Mouse (Mus musculus) lung, embryonic 16.5 days (tissue): ENCODE measurements around the gene Atp4a. TPM values are rescaled to one million over a fixed set of nuclear protein-coding genes. Genes with fewer than 3 reads are reported as not detected.
A peak's percentile ranks its signal among the peaks of the same experiment; 100 is the strongest.

Experiments
- ATAC-seq: fragments of 200-750 bp; cut with Nextera tagmentation; 2 replicates; pipeline ENCODE4 v1.8.0; 2017; ENCODE audit warnings: low read depth, mild to moderate bottlenecking, moderate library complexity
- H3K27ac ChIP-seq: fragments of 300-500 bp; sonication (generic); 2 replicates; pipeline ENCODE4 v1.5.1; 2014; ENCODE audit warnings: mild to moderate bottlenecking, control low read depth, low read length
- H3K27me3 ChIP-seq: fragments of 300-500 bp; sonication (generic); 2 replicates; pipeline ENCODE4 v1.6.1; 2014; ENCODE audit warnings: low read depth, low read length, mixed read lengths; ENCODE audit not compliant: control insufficient read depth, insufficient read depth
- H3K36me3 ChIP-seq: fragments of 300-500 bp; sonication (generic); 2 replicates; pipeline ENCODE4 v1.6.1; 2014; ENCODE audit warnings: low read length; ENCODE audit not compliant: control insufficient read depth, insufficient read depth
- H3K4me1 ChIP-seq: fragments of 300-500 bp; sonication (generic); replicated peaks from 2 replicates; pipeline ENCODE4 v1.6.1; 2014; ENCODE audit warnings: low read length, mixed read lengths; ENCODE audit not compliant: control insufficient read depth, insufficient read depth
- H3K4me2 ChIP-seq: fragments of 300-500 bp; sonication (generic); 2 replicates; pipeline ENCODE4 v1.6.1; 2014; ENCODE audit warnings: low read depth, low read length, control low read depth
- H3K4me3 ChIP-seq: fragments of 300-500 bp; sonication (generic); 2 replicates; pipeline ENCODE4 v1.5.1; 2014; ENCODE audit warnings: mild to moderate bottlenecking, low read length, control low read depth
- H3K9ac ChIP-seq: fragments of 300-500 bp; sonication (generic); 2 replicates; pipeline ENCODE4 v1.6.1; 2014; ENCODE audit warnings: low read length, control low read depth
- H3K9me3 ChIP-seq: fragments of 300-500 bp; sonication (generic); 2 replicates; pipeline ENCODE4 v1.6.1; 2016; ENCODE audit warnings: low read length; ENCODE audit not compliant: control insufficient read depth
- WGBS: fragments of 180-500 bp; shearing (Covaris S2); extraction: QIAGEN DNeasy Blood & Tissue Kit; methylation state at CpG from one replicate; pipeline ENCODE4 v1.1.7; 2014; 5-methylcytosine and 5-hydroxymethylcytosine counted together
- polyA plus RNA-seq: library from polyadenylated mRNA; unstranded; fragments of >200 nt; fragmentation: Nextera tagmentation; extraction: Ambion mirVana; gene quantifications from 2 replicates; pipeline ENCODE4 v1.2.1, GENCODE M21; 2015

The Atp4a gene
- polyA plus RNA-seq = 0.10 and 0.26 TPM in 2 replicates

- WGBS = 85% methylated on average over 3 of the region's 3 CpGs
- Histone ChIP-seq H3K9ac (no peak within 1 kb of the TSS), H3K36me3 (no peaks in the 10 kb centered on the region), H3K27me3 (peaks cover 10% of the 10 kb centered on the region), H3K4me2 (no peak within 1 kb of the TSS), H3K9me3 (no peaks in the 10 kb centered on the region), H3K4me1 (peaks cover 1% of the 10 kb centered on the region; the same call in 1 of the 2 replicates), H3K4me3 (no peak within 1 kb of the TSS), H3K27ac (no peak within 1 kb of the TSS)
- no peak for ATAC-seq
These were observed at the start of gene Atp4a for GRCm38 (mm10) chr7:30711942-30712341. Atp4a (plus strand) TSS chr7:30712209.

- under 1% methylated on average over 34 of the region's 34 CpGs for WGBS
- H3K27me3 ChIP-seq = no peaks in the 10 kb centered on the region
- 0 out of 2 replicates have a peak within 1 kb of the TSS, but pooled peaks have one; percentile 18 for H3K27ac ChIP-seq
- peak within 1 kb of the TSS; percentile 68 for H3K4me2 ChIP-seq
- H3K9me3 ChIP-seq = no peaks in the 10 kb centered on the region
- H3K4me1 ChIP-seq = peaks cover 5% of the 10 kb centered on the region
- H3K9ac ChIP-seq = peak within 1 kb of the TSS; percentile 86
- peak within 1 kb of the TSS; percentile 78 for H3K4me3 ChIP-seq
- ATAC-seq = peak; percentile 96
- peaks cover 7% of the 10 kb centered on the region for H3K36me3 ChIP-seq
These were observed 47.3 kb upstream of the Atp4a start, which contains the start of gene Haus5 for GRCm38 (mm10) chr7:30664529-30665200. Haus5 (minus strand) TSS chr7:30664994.

- peak overlapping the region; percentile 78 for H3K4me3 ChIP-seq
- no peaks in the 10 kb centered on the region for H3K9me3 ChIP-seq
- peak overlapping the region; percentile 86 for H3K9ac ChIP-seq
- 5% methylated on average over 11 of the region's 11 CpGs for WGBS
- H3K27me3 ChIP-seq = no peaks in the 10 kb centered on the region
- 0 out of 2 replicates have a peak overlapping the region, but pooled peaks have one; percentile 18 for H3K27ac ChIP-seq
- ATAC-seq = peak; percentile 50; the same call in 1 of the 2 replicates
- H3K36me3 ChIP-seq = peaks cover 4% of the 10 kb centered on the region; the same call in 1 of the 2 replicates
- peaks cover 5% of the 10 kb centered on the region for H3K4me1 ChIP-seq
- peak overlapping the region; percentile 68 for H3K4me2 ChIP-seq
These were observed 46.7 kb upstream of the Atp4a start for GRCm38 (mm10) chr7:30665321-30665720.

GRCm38 (mm10) chr7:30669229-30669628, 42.8 kb upstream of the Atp4a start:
- H3K4me1 ChIP-seq = peaks cover 5% of the 10 kb centered on the region
- 37% methylated on average over 3 of the region's 3 CpGs for WGBS
- H3K4me2 ChIP-seq = no peak overlapping the region
- H3K9me3 ChIP-seq = no peaks in the 10 kb centered on the region
- no peak overlapping the region for H3K4me3 ChIP-seq
- H3K27ac ChIP-seq = no peak overlapping the region
- no peaks in the 10 kb centered on the region for H3K36me3 ChIP-seq
- no peak overlapping the region for H3K9ac ChIP-seq
- ATAC-seq = no peak
- H3K27me3 ChIP-seq = no peaks in the 10 kb centered on the region

GRCm38 (mm10) chr7:30671480-30671879, 40.5 kb upstream of the Atp4a start, which contains the start of gene Pmis2:
Pmis2 (minus strand) TSS chr7:30671605.
- WGBS = 65% methylated on average over 9 of the region's 9 CpGs

GRCm38 (mm10) chr7:30678263-30678975, 33.6 kb upstream of the Atp4a start:
- no peak overlapping the region for H3K9ac ChIP-seq
- no peak overlapping the region for H3K27ac ChIP-seq
- 55% methylated on average over 5 of the region's 5 CpGs for WGBS
- H3K27me3 ChIP-seq = no peaks in the 10 kb centered on the region
- no peak overlapping the region for H3K4me3 ChIP-seq
- no peaks in the 10 kb centered on the region for H3K36me3 ChIP-seq
- no peaks in the 10 kb centered on the region for H3K9me3 ChIP-seq
- H3K4me1 ChIP-seq = no peaks in the 10 kb centered on the region
- H3K4me2 ChIP-seq = no peak overlapping the region
- ATAC-seq = 0 out of 2 replicates have a peak, but pooled peaks have one; percentile 41

More at GRCm38 (mm10) chr7:30671480-30671879, 40.5 kb upstream of the Atp4a start, which contains the start of gene Pmis2:
- no peak within 1 kb of the TSS for H3K4me3 ChIP-seq
- no peak for ATAC-seq
- H3K4me2 ChIP-seq = no peak within 1 kb of the TSS
- no peaks in the 10 kb centered on the region for H3K9me3 ChIP-seq
- no peaks in the 10 kb centered on the region for H3K4me1 ChIP-seq
- H3K27me3 ChIP-seq = no peaks in the 10 kb centered on the region
- H3K36me3 ChIP-seq = no peaks in the 10 kb centered on the region
- H3K9ac ChIP-seq = no peak within 1 kb of the TSS
- no peak within 1 kb of the TSS for H3K27ac ChIP-seq

- Histone ChIP-seq H3K9ac (no peak overlapping the region), H3K36me3 (no peaks in the 10 kb centered on the region), H3K4me3 (no peak overlapping the region), H3K27ac (no peak overlapping the region), H3K4me2 (no peak overlapping the region), H3K27me3 (no peaks in the 10 kb centered on the region), H3K4me1 (no peaks in the 10 kb centered on the region), H3K9me3 (no peaks in the 10 kb centered on the region)
- no peak for ATAC-seq
- WGBS = 45% methylated on average over 5 of the region's 5 CpGs
These were observed 30.1 kb upstream of the Atp4a start for GRCm38 (mm10) chr7:30681897-30682296.

- ATAC-seq = no peak
- H3K9me3 ChIP-seq = no peaks in the 10 kb centered on the region
- H3K36me3 ChIP-seq = no peaks in the 10 kb centered on the region
- no peak overlapping the region for H3K4me2 ChIP-seq
- H3K9ac ChIP-seq = no peak overlapping the region
- H3K4me1 ChIP-seq = no peaks in the 10 kb centered on the region
- no peaks in the 10 kb centered on the region for H3K27me3 ChIP-seq
- no peak overlapping the region for H3K4me3 ChIP-seq
- H3K27ac ChIP-seq = no peak overlapping the region
- 61% methylated on average over 2 of the region's 2 CpGs for WGBS
These were observed 28.6 kb upstream of the Atp4a start for GRCm38 (mm10) chr7:30683425-30683824.

- no peaks in the 10 kb centered on the region for H3K27me3 ChIP-seq
- peak; percentile 43; the same call in 1 of the 2 replicates for ATAC-seq
- H3K9ac ChIP-seq = no peak overlapping the region
- 0 out of 2 replicates have a peak overlapping the region, but pooled peaks have one; percentile 37 for H3K27ac ChIP-seq
- no peaks in the 10 kb centered on the region for H3K36me3 ChIP-seq
- no peaks in the 10 kb centered on the region for H3K4me1 ChIP-seq
- 53% methylated on average over 6 of the region's 6 CpGs for WGBS
- no peaks in the 10 kb centered on the region for H3K9me3 ChIP-seq
- no peak overlapping the region for H3K4me3 ChIP-seq
- no peak overlapping the region for H3K4me2 ChIP-seq
These were observed 23.7 kb upstream of the Atp4a start for GRCm38 (mm10) chr7:30688325-30688724.
